In genomic region chr7:140922398-140923069, GRCm38 (mm10) we compare ENCODE assay signal across 8 mouse cellular contexts. TPM values are rescaled to one million over a fixed set of nuclear protein-coding genes. Genes with fewer than 3 reads are reported as not detected.
DNase-seq lines count a peak whose midpoint lies in the region; ATAC-seq and TF ChIP-seq lines count a peak whose summit lies in the region.
"Had no signal": no experiment of that assay in that cellular context is flagged by ENCODE, and none has a peak within 500 bp of the region (broad histone marks: within the 10 kb centered on the region; RNA-seq: fewer than 3 reads in every experiment).

No protein-coding gene starts in this region.

- H3K9ac ChIP-seq in ES-E14 (ENCODE audit: insufficient read depth, low read depth, low read length, poor library complexity, severe bottlenecking) = no peak overlapping the region
- no peak overlapping the region for H3K9ac ChIP-seq in heart, postnatal 0 days (replicated peaks; ENCODE audit: low read depth, low read length)
- no peak overlapping the region for H3K9ac ChIP-seq in stomach, embryonic 15.5 days

- H3K4me2 ChIP-seq in heart, postnatal 0 days (ENCODE audit: low read depth, low read length) = peak overlapping the region; percentile 49
- H3K4me2 ChIP-seq in stomach, embryonic 15.5 days = peak overlapping the region; percentile 67

- ATAC-seq in heart, postnatal 0 days (ENCODE audit: insufficient read depth, low read depth) = no peak
- ATAC-seq in megakaryocyte progenitor cell, adult 5-6 weeks (replicated peaks; ENCODE audit: poor library complexity) = peak; percentile 51
- ATAC-seq in stomach, embryonic 15.5 days (ENCODE audit: insufficient read depth, low FRiP score, low read depth) = peak; percentile 37; the same call in 1 of the 2 replicates

- peak overlapping the region; percentile 77 for H3K4me3 ChIP-seq in E14TG2a.4 (replicated peaks; ENCODE audit: low read length)
- H3K4me3 ChIP-seq in ES-E14 (ENCODE audit: insufficient read depth in 1 of 2, low read depth in 1 of 2, low read length in 2 of 2, poor library complexity in 1 of 2, severe bottlenecking in 1 of 2) = peak overlapping the region; percentile 50 to 71
- H3K4me3 ChIP-seq in heart, postnatal 0 days (ENCODE audit: low read depth, low read length) = peak overlapping the region; percentile 34
- peak overlapping the region; percentile 34 for H3K4me3 ChIP-seq in stomach, embryonic 15.5 days (replicated peaks)

- TF ChIP-seq CTCF in E14TG2a.4 (conservative IDR thresholded peaks at IDR 0.05; ENCODE audit: low read length) = no peak
- no peak for TF ChIP-seq CTCF in heart, postnatal 0 days (IDR thresholded peaks at IDR 0.05; ENCODE audit: low read depth)

- in situ Hi-C loops in ES-E14 (cut with MboI; ENCODE audit: low sequenced_read_pairs in 2 of 2, unreplicated experiment in 2 of 2) = no loop called here

- no peak overlapping the region for H3K27ac ChIP-seq in ES-E14 (ENCODE audit: insufficient read depth, low read depth, low read length, poor library complexity, severe bottlenecking)
- H3K27ac ChIP-seq in heart, postnatal 0 days (ENCODE audit: low read depth) = no peak overlapping the region
- H3K27ac ChIP-seq in stomach, embryonic 15.5 days = no peak overlapping the region

- peaks cover 33% of the 10 kb centered on the region for H3K4me1 ChIP-seq in E14TG2a.4 (replicated peaks; ENCODE audit: low read depth, low read length)
- H3K4me1 ChIP-seq in ES-E14 (ENCODE audit: control insufficient read depth in 2 of 2, insufficient read depth in 2 of 2, low read length in 2 of 2, poor library complexity in 1 of 2) = no peaks in the 10 kb centered on the region
- H3K4me1 ChIP-seq in heart, postnatal 0 days (ENCODE audit: control insufficient read depth, insufficient read depth) = no peaks in the 10 kb centered on the region
- peaks cover 14% of the 10 kb centered on the region for H3K4me1 ChIP-seq in stomach, embryonic 15.5 days

- no peak for DNase-seq in ES-E14 (ENCODE audit: low read depth, low spot score)
- peak; percentile 53 for DNase-seq in embryo, embryonic 10.5 days (ENCODE audit: low spot score)
- DNase-seq in heart, postnatal 0 days (ENCODE audit: low spot score) = no peak
- DNase-seq in kidney, postnatal 14 days = peak; percentile 91

- no peak for TF ChIP-seq EP300 in heart, postnatal 0 days (IDR thresholded peaks at IDR 0.05; ENCODE audit: low read depth)

- WGBS in heart, postnatal 0 days = under 1% methylated on average over 49 of the region's 49 CpGs
- WGBS in stomach, embryonic 15.5 days = 2% methylated on average over 49 of the region's 49 CpGs

- H3K27me3 ChIP-seq in E14TG2a.4 (ENCODE audit: insufficient read depth, low read length) = peaks cover 87% of the 10 kb centered on the region
- H3K27me3 ChIP-seq in heart, postnatal 0 days (ENCODE audit: control insufficient read depth, insufficient read depth, low read length) = peaks cover 75% of the 10 kb centered on the region
- peaks cover 59% of the 10 kb centered on the region for H3K27me3 ChIP-seq in stomach, embryonic 15.5 days (replicated peaks)

- no peaks in the 10 kb centered on the region for H3K9me3 ChIP-seq in E14TG2a.4 (ENCODE audit: low read length)
- H3K9me3 ChIP-seq in ES-E14 (ENCODE audit: control insufficient read depth, insufficient read depth, low read depth, low read length) = no peaks in the 10 kb centered on the region
- H3K9me3 ChIP-seq in heart, postnatal 0 days (replicated peaks; ENCODE audit: control insufficient read depth, low read length) = no peaks in the 10 kb centered on the region
- H3K9me3 ChIP-seq in stomach, embryonic 15.5 days = no peaks in the 10 kb centered on the region

- H3K36me3 ChIP-seq in E14TG2a.4 (ENCODE audit: insufficient read depth, low read length) = no peaks in the 10 kb centered on the region
- no peaks in the 10 kb centered on the region for H3K36me3 ChIP-seq in ES-E14 (ENCODE audit: control insufficient read depth, insufficient read depth, low read length, poor library complexity, severe bottlenecking)
- no peaks in the 10 kb centered on the region for H3K36me3 ChIP-seq in heart, postnatal 0 days (replicated peaks; ENCODE audit: control insufficient read depth, insufficient read depth, low read length)
- H3K36me3 ChIP-seq in stomach, embryonic 15.5 days = no peaks in the 10 kb centered on the region

TF ChIP-seq in ES-E14, 5 proteins besides CTCF, POLR2A, EP300 and RAD21:
- TF ChIP-seq CHD2 (IDR thresholded peaks at IDR 0.05; ENCODE audit: low read depth, low read length) = no peak
- no peak for TF ChIP-seq ZC3H11A (IDR thresholded peaks at IDR 0.05; ENCODE audit: borderline replicate concordance, low read depth, low read length)
- no peak for TF ChIP-seq ZNF384 (IDR thresholded peaks at IDR 0.05; ENCODE audit: low read depth, low read length)

RNA-seq across cellular contexts. Expression of gene Nlrp6, which starts 1.8 kb away (rescaled TPM):
- total RNA-seq in ES-E14 (2012; rRNA removed) = 0.27 and 0.74 TPM in 2 replicates
- not detected in 2 replicates for total RNA-seq in heart, postnatal 0 days (2014; rRNA removed; ENCODE audit: low replicate concordance)
- 0.08 TPM in 1 of 2 replicates, not detected in the other for polyA plus RNA-seq in heart, postnatal 0 days (2015; fragmentation: Nextera tagmentation; extraction: Ambion mirVana)
- total RNA-seq in megakaryocyte progenitor cell, adult 5-6 weeks (2015) = not detected in 2 replicates
- not detected in 2 replicates for total RNA-seq in megakaryocyte progenitor cell, adult 5-6 weeks (2017)
- 9.9 and 13.8 TPM in 2 replicates for polyA plus RNA-seq in stomach, embryonic 15.5 days (2015; fragmentation: Nextera tagmentation; extraction: Ambion mirVana)
- total RNA-seq: gastrocnemius, postnatal 36 days had no signal

RNA-seq across cellular contexts. Expression of gene Pgghg, which starts 18.7 kb away (rescaled TPM):
- 10.0 and 12.5 TPM in 2 replicates for total RNA-seq in ES-E14 (2012; rRNA removed)
- total RNA-seq in heart, postnatal 0 days (2014; rRNA removed; ENCODE audit: low replicate concordance) = 13.8 and 16.3 TPM in 2 replicates
- 5.8 and 5.9 TPM in 2 replicates for polyA plus RNA-seq in heart, postnatal 0 days (2015; fragmentation: Nextera tagmentation; extraction: Ambion mirVana)
- total RNA-seq in megakaryocyte progenitor cell, adult 5-6 weeks (2015) = 5.1 and 7.3 TPM in 2 replicates
- total RNA-seq in megakaryocyte progenitor cell, adult 5-6 weeks (2017) = 8.2 and 9.0 TPM in 2 replicates
- polyA plus RNA-seq in stomach, embryonic 15.5 days (2015; fragmentation: Nextera tagmentation; extraction: Ambion mirVana) = 21.2 and 23.5 TPM in 2 replicates

RNA-seq across cellular contexts. Expression of gene Cox8b, which starts 22.3 kb away (rescaled TPM):
- total RNA-seq in ES-E14 (2012; rRNA removed) = not detected in 2 replicates
- total RNA-seq in heart, postnatal 0 days (2014; rRNA removed; ENCODE audit: low replicate concordance) = 425 and 483 TPM in 2 replicates
- 1,841 and 1,871 TPM in 2 replicates for polyA plus RNA-seq in heart, postnatal 0 days (2015; fragmentation: Nextera tagmentation; extraction: Ambion mirVana)
- total RNA-seq in megakaryocyte progenitor cell, adult 5-6 weeks (2015) = not detected in 2 replicates
- total RNA-seq in megakaryocyte progenitor cell, adult 5-6 weeks (2017) = not detected in 2 replicates
- 0.76 and 2.6 TPM in 2 replicates for polyA plus RNA-seq in stomach, embryonic 15.5 days (2015; fragmentation: Nextera tagmentation; extraction: Ambion mirVana)

RNA-seq across cellular contexts. Expression of gene Ifitm5, which starts 27.6 kb away (rescaled TPM):
- 7.7 and 18.6 TPM in 2 replicates for total RNA-seq in ES-E14 (2012; rRNA removed)
- total RNA-seq in heart, postnatal 0 days (2014; rRNA removed; ENCODE audit: low replicate concordance) = 3.4 TPM in 1 of 2 replicates, not detected in the other
- 0.56 and 0.87 TPM in 2 replicates for polyA plus RNA-seq in heart, postnatal 0 days (2015; fragmentation: Nextera tagmentation; extraction: Ambion mirVana)
- 0.83 and 1.1 TPM in 2 replicates for total RNA-seq in megakaryocyte progenitor cell, adult 5-6 weeks (2015)
- total RNA-seq in megakaryocyte progenitor cell, adult 5-6 weeks (2017) = not detected in 2 replicates
- polyA plus RNA-seq in stomach, embryonic 15.5 days (2015; fragmentation: Nextera tagmentation; extraction: Ambion mirVana) = 3.2 and 3.6 TPM in 2 replicates

RNA-seq across cellular contexts. Expression of gene Gm45717, which starts 33.2 kb away (rescaled TPM):
- total RNA-seq in ES-E14 (2012; rRNA removed) = not detected in 2 replicates
- not detected in 2 replicates for total RNA-seq in heart, postnatal 0 days (2014; rRNA removed; ENCODE audit: low replicate concordance)
- polyA plus RNA-seq in heart, postnatal 0 days (2015; fragmentation: Nextera tagmentation; extraction: Ambion mirVana) = 0.36 TPM in 1 of 2 replicates, not detected in the other
- not detected in 2 replicates for total RNA-seq in megakaryocyte progenitor cell, adult 5-6 weeks (2015)
- 1.1 TPM in 1 of 2 replicates, not detected in the other for total RNA-seq in megakaryocyte progenitor cell, adult 5-6 weeks (2017)
- polyA plus RNA-seq in stomach, embryonic 15.5 days (2015; fragmentation: Nextera tagmentation; extraction: Ambion mirVana) = 0.40 and 0.71 TPM in 2 replicates
- total RNA-seq: gastrocnemius, postnatal 36 days had no signal

Comparison
In these comparisons a context has a peak if more than half of its experiments do, and no peak if none do; other contexts are left out.
1. DNase-seq: peak in embryo, embryonic 10.5 days (single experiment) and kidney, postnatal 14 days (single experiment); none in ES-E14 (single experiment) and heart, postnatal 0 days (single experiment).
2. RNA of gene Cox8b, which starts 22.3 kb away (total RNA-seq): 425 to 483 TPM in heart, postnatal 0 days; not detected in ES-E14 and not detected in megakaryocyte progenitor cell, adult 5-6 weeks; every median in the first group is over 100 times any median in the second.
3. Peak in every context shown above with its lines, with median percentiles within 50 percentile points of each other: H3K4me3 ChIP-seq.